Comparison of ENCODE assay signal across 9 mouse cellular contexts in genomic region chr4:59786661-59787060, GRCm38 (mm10). TPM values are rescaled to one million over a fixed set of nuclear protein-coding genes. Genes with fewer than 3 reads are reported as not detected.
DNase-seq lines count a peak whose midpoint lies in the region; ATAC-seq and TF ChIP-seq lines count a peak whose summit lies in the region.
"Had no signal": no experiment of that assay in that cellular context is flagged by ENCODE, and none has a peak within 500 bp of the region (broad histone marks: within the 10 kb centered on the region; RNA-seq: fewer than 3 reads in every experiment).

No protein-coding gene starts in this region.

- H3K9ac ChIP-seq in ES-Bruce4 (ENCODE audit: low read depth, poor library complexity, severe bottlenecking): no peak overlapping the region
- H3K9ac ChIP-seq in midbrain, embryonic 14.5 days (replicated peaks; ENCODE audit: low read length): no peak overlapping the region
- H3K9ac ChIP-seq: limb, embryonic 12.5 days had no signal

- 0 out of 2 replicates have a peak, but pooled peaks cover 1% of the 10 kb centered on the region for H3K27me3 ChIP-seq in ES-Bruce4 (ENCODE audit: control insufficient read depth, insufficient read depth, low read length, poor library complexity, severe bottlenecking)
- no peaks in the 10 kb centered on the region for H3K27me3 ChIP-seq in cerebellum, adult 2 months (ENCODE audit: control insufficient read depth, insufficient read depth, low read length)
- H3K27me3 ChIP-seq in midbrain, embryonic 14.5 days (ENCODE audit: control insufficient read depth, insufficient read depth, low read length): no peaks in the 10 kb centered on the region
- H3K27me3 ChIP-seq: limb, embryonic 12.5 days had no signal

- no peak for TF ChIP-seq POLR2A in ES-Bruce4 (IDR thresholded peaks at IDR 0.05; ENCODE audit: insufficient read depth, low read length)
- no peak for TF ChIP-seq POLR2A in cerebellum, adult 2 months (IDR thresholded peaks at IDR 0.05; ENCODE audit: borderline replicate concordance, insufficient read depth, low read length)

- H3K4me1 ChIP-seq in ES-Bruce4 (ENCODE audit: control insufficient read depth, insufficient read depth, low read length): no peaks in the 10 kb centered on the region
- no peaks in the 10 kb centered on the region for H3K4me1 ChIP-seq in cerebellum, adult 2 months (ENCODE audit: control insufficient read depth, insufficient read depth, low read length)
- H3K4me1 ChIP-seq in midbrain, embryonic 14.5 days (ENCODE audit: control insufficient read depth, insufficient read depth, low read length): peaks cover 5% of the 10 kb centered on the region

- WGBS in cerebellum, adult 2 months: 2% methylated on average over 7 of the region's 7 CpGs
- WGBS in midbrain, embryonic 14.5 days: 0% methylated on average over 7 of the region's 7 CpGs

- peak; percentile 90 for TF ChIP-seq CTCF in ES-Bruce4 (IDR thresholded peaks at IDR 0.05; ENCODE audit: low read depth, low read length)
- TF ChIP-seq CTCF in cerebellum, adult 2 months (IDR thresholded peaks at IDR 0.05; ENCODE audit: borderline replicate concordance, insufficient read depth, low read depth, low read length): peak; percentile 96

- H3K27ac ChIP-seq in ES-Bruce4 (ENCODE audit: insufficient read depth, low read length): no peak overlapping the region
- no peak overlapping the region for H3K27ac ChIP-seq in cerebellum, adult 2 months (ENCODE audit: insufficient read depth, low read length)
- H3K27ac ChIP-seq in midbrain, embryonic 14.5 days (replicated peaks; ENCODE audit: low read depth, low read length): no peak overlapping the region
- H3K27ac ChIP-seq: limb, embryonic 12.5 days had no signal

- no peak overlapping the region for H3K4me2 ChIP-seq in midbrain, embryonic 14.5 days (ENCODE audit: low read length)
- H3K4me2 ChIP-seq: limb, embryonic 12.5 days had no signal

- H3K9me3 ChIP-seq in ES-Bruce4 (replicated peaks; ENCODE audit: control insufficient read depth, insufficient read depth, low read length, poor library complexity, severe bottlenecking): no peaks in the 10 kb centered on the region
- no peaks in the 10 kb centered on the region for H3K9me3 ChIP-seq in midbrain, embryonic 14.5 days (ENCODE audit: control insufficient read depth, low read length)
- H3K9me3 ChIP-seq: limb, embryonic 12.5 days had no signal

- no peaks in the 10 kb centered on the region for H3K36me3 ChIP-seq in ES-Bruce4 (ENCODE audit: control insufficient read depth, insufficient read depth, low read length, poor library complexity, severe bottlenecking)
- no peaks in the 10 kb centered on the region for H3K36me3 ChIP-seq in midbrain, embryonic 14.5 days (ENCODE audit: control insufficient read depth, insufficient read depth, low read length)
- H3K36me3 ChIP-seq: limb, embryonic 12.5 days had no signal

- no peak overlapping the region for H3K4me3 ChIP-seq in ES-Bruce4 (ENCODE audit: low read depth, low read length)
- no peak overlapping the region for H3K4me3 ChIP-seq in cerebellum, adult 2 months (replicated peaks; ENCODE audit: insufficient read depth, low read depth, low read length)
- no peak overlapping the region for H3K4me3 ChIP-seq in midbrain, embryonic 14.5 days (replicated peaks; ENCODE audit: low read depth, low read length)
- H3K4me3 ChIP-seq: limb, embryonic 12.5 days had no signal

- no peak for ATAC-seq in midbrain, embryonic 14.5 days (ENCODE audit: low FRiP score, low TSS enrichment)

- DNase-seq in adrenal gland, adult (ENCODE audit: inconsistent age in 2 of 2, low spot score in 1 of 2): peak; percentile 62 to 90
- no peak for DNase-seq in adrenal gland, adult 8-10 months
- peak; percentile 68 to 84 for DNase-seq in cerebellum, adult 2 months
- peak; percentile 48 to 50 for DNase-seq in gastrocnemius, adult 8-10 months (ENCODE audit: low spot score in 2 of 2)
- DNase-seq in layer of hippocampus, postnatal 25 days (ENCODE audit: extremely low spot score in 1 of 2, low spot score in 1 of 2): peak; percentile 80 to 95
- DNase-seq in midbrain, embryonic 14.5 days: peak; percentile 88
- peak; percentile 53 to 62 for DNase-seq in spleen, postnatal 36 days (ENCODE audit: low spot score in 2 of 2)

- TF ChIP-seq EP300 in ES-Bruce4 (IDR thresholded peaks at IDR 0.05; ENCODE audit: insufficient read depth, low read depth, low read length): no peak

RNA-seq across cellular contexts. Expression of gene Inip, which starts 14.7 kb away (rescaled TPM):
- 10 to 100 TPM; 17.8 to 24.3 (median 19.9) TPM for total RNA-seq in adrenal gland, adult 8-10 months (2022)
- 42.3 and 42.7 TPM in 2 replicates for polyA plus RNA-seq in ES-Bruce4 (2011; ENCODE audit: insufficient read depth, insufficient read length, low read depth, missing spikeins)
- 22.5 and 23.3 TPM in 2 replicates for polyA plus RNA-seq in cerebellum, adult 2 months (2012; rRNA removed)
- 1 to 10 TPM; 2.4 to 3.8 (median 3.0) TPM for total RNA-seq in gastrocnemius, adult 8-10 months (2022)
- total RNA-seq in layer of hippocampus, postnatal 25 days (2021): 10 to 100 TPM; 25.2 to 25.6 TPM
- polyA plus RNA-seq in midbrain, embryonic 14.5 days (2014; fragmentation: Nextera tagmentation; extraction: Ambion mirVana): 55.7 and 64.6 TPM in 2 replicates

RNA-seq across cellular contexts. Expression of gene Snx30, which starts 19.0 kb away (rescaled TPM):
- total RNA-seq in adrenal gland, adult 8-10 months (2022): 10 to 100 TPM in 1 of 4 experiments, 1 to 10 TPM in 3; 6.6 to 10.2 (median 8.9) TPM
- 21.8 and 23.1 TPM in 2 replicates for polyA plus RNA-seq in ES-Bruce4 (2011; ENCODE audit: insufficient read depth, insufficient read length, low read depth, missing spikeins)
- 24.7 and 26.1 TPM in 2 replicates for polyA plus RNA-seq in cerebellum, adult 2 months (2012; rRNA removed)
- total RNA-seq in gastrocnemius, adult 8-10 months (2022): 1 to 10 TPM; 2.9 to 4.5 (median 3.8) TPM
- total RNA-seq in layer of hippocampus, postnatal 25 days (2021): 10 to 100 TPM; 38.9 to 47.6 TPM
- polyA plus RNA-seq in midbrain, embryonic 14.5 days (2014; fragmentation: Nextera tagmentation; extraction: Ambion mirVana): 22.7 and 23.4 TPM in 2 replicates
